15 mouse cellular contexts compared by ENCODE assay signal in the genomic region with DNA sequence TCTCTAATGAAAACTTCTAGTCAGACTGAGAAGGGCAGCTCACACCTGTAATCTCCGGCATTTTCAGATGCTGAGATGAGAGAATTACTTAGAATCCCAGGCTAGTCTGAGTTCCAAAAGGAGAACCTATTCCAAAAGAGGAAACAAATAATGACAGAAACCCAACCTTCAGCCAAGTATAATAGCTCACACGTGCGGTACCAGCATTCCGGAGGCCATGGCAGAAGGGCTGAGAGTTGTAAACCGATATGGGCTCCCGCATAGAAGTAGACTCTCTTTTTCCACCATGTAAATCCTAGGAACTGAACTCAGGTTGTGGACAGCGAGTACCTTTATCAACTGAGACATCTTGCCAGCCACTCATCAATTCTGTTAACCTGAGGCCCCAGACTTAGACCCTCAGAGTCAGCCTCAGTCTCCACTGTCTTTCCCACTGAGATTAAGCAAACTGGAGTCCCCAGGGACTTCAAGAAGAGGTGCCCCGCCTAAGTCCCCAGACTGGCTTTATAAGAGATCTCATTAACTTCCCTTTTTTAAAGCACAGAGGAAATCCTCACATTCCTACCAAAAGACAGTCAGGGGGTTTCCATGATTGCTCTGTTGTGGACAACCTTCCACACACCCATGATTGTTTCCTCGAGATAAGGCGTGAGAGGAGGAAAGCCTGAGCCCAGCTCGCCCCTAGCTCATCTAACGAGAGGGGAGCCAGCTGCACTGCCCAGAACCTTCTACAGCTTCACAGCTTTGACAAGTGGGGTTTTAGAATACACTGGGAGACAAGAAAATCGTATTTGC. TPM values are rescaled to one million over a fixed set of nuclear protein-coding genes. Genes with fewer than 3 reads are reported as not detected.
DNase-seq lines count a peak whose midpoint lies in the region; ATAC-seq and TF ChIP-seq lines count a peak whose summit lies in the region.
"Had no signal": no experiment of that assay in that cellular context is flagged by ENCODE, and none has a peak within 500 bp of the region (broad histone marks: within the 10 kb centered on the region; RNA-seq: fewer than 3 reads in every experiment).

No protein-coding gene starts in this region.

- H3K9me3 ChIP-seq in liver, embryonic 12.5 days (replicated peaks) = no peaks in the 10 kb centered on the region
- H3K9me3 ChIP-seq: midbrain, embryonic 12.5 days had no signal

- no peak for TF ChIP-seq CTCF in gastrocnemius, adult 2 months (IDR thresholded peaks at IDR 0.05)

- 25% methylated on average over 13 of the region's 13 CpGs for WGBS in liver, embryonic 12.5 days (ENCODE audit: insufficient replicate concordance)

- no peak for ATAC-seq in liver, embryonic 12.5 days
- peak; percentile 67 to 79 for ATAC-seq in hematopoietic stem cell, adult 5-6 weeks (replicated peaks in 1 of 2; ENCODE audit: insufficient read depth in 1 of 2, low FRiP score in 2 of 2, low TSS enrichment in 1 of 2, low read depth in 1 of 2, poor library complexity in 2 of 2, severe bottlenecking in 2 of 2)
- ATAC-seq in monocyte, adult 5-6 weeks (replicated peaks; ENCODE audit: insufficient number of reproducible peaks, low FRiP score, low TSS enrichment, poor library complexity, severe bottlenecking) = 0 out of 2 replicates have a peak, but pooled peaks have one; percentile 29
- ATAC-seq in inflammation-experienced regulatory T-cells, adult 6 months = no peak
- ATAC-seq: hindbrain, postnatal 0 days had no signal

- peak overlapping the region; percentile 28 for H3K27ac ChIP-seq in gastrocnemius, adult 2 months
- peak overlapping the region; percentile 30; the same call in 1 of the 2 replicates for H3K27ac ChIP-seq in liver, embryonic 12.5 days
- H3K27ac ChIP-seq: hindbrain, postnatal 0 days; midbrain, embryonic 12.5 days had no signal

- H3K4me3 ChIP-seq in gastrocnemius, adult 2 months = peak overlapping the region; percentile 15; the same call in 1 of the 2 replicates
- no peak overlapping the region for H3K4me3 ChIP-seq in liver, embryonic 12.5 days
- H3K4me3 ChIP-seq: midbrain, embryonic 12.5 days had no signal

- peak overlapping the region; percentile 24; the same call in 1 of the 2 replicates for H3K4me2 ChIP-seq in liver, embryonic 12.5 days
- H3K4me2 ChIP-seq: midbrain, embryonic 12.5 days had no signal

- DNase-seq in gastrocnemius, adult 2 months = no peak
- DNase-seq in gastrocnemius, adult 8-10 months (ENCODE audit: low spot score in 2 of 2) = no peak
- no peak for DNase-seq in liver
- DNase-seq in cerebellum, postnatal 10 days = no peak
- DNase-seq: adrenal gland, postnatal 14 days; cerebellum, adult 9-10 months; gastrocnemius, postnatal 10 days; left cerebral cortex, postnatal 4 days; thymus, postnatal 25 days had no signal

- no peak overlapping the region for H3K9ac ChIP-seq in liver, embryonic 12.5 days
- H3K9ac ChIP-seq: midbrain, embryonic 12.5 days had no signal

- H3K36me3 ChIP-seq in liver, embryonic 12.5 days = no peaks in the 10 kb centered on the region
- H3K36me3 ChIP-seq: midbrain, embryonic 12.5 days had no signal

- H3K27me3 ChIP-seq in liver, embryonic 12.5 days (replicated peaks) = no peaks in the 10 kb centered on the region
- H3K27me3 ChIP-seq: midbrain, embryonic 12.5 days had no signal

- intact Hi-C loops in gastrocnemius, adult 2 months (cut with DNase I) = no loop called here

- H3K4me1 ChIP-seq in liver, embryonic 12.5 days = peaks cover 42% of the 10 kb centered on the region

RNA-seq across cellular contexts. Expression of a gene that starts 32.5 kb away (rescaled TPM):
- total RNA-seq in gastrocnemius, adult 2 months (2021) = 100 to 1,000 TPM; 121 to 128 TPM
- 100 to 1,000 TPM; 114 to 149 (median 126) TPM for total RNA-seq in gastrocnemius, adult 8-10 months (2022)
- 465 and 466 TPM in 2 replicates for polyA plus RNA-seq in liver, embryonic 12.5 days (2016; fragmentation: Nextera tagmentation; extraction: Ambion mirVana)
- 84.5 and 121 TPM in 2 replicates for total RNA-seq in hematopoietic stem cell, adult 5-6 weeks (2017)
- 36.4 to 57.1 TPM (median 52.3 TPM) in 3 replicates for total RNA-seq in monocyte, adult 5-6 weeks (2017)
- 10 to 100 TPM; 26.3 to 32.5 (median 29.3) TPM for polyA plus RNA-seq in inflammation-experienced regulatory T-cells, adult 6 months (2017; shearing (Covaris generic))

RNA-seq across cellular contexts. Expression of a gene that starts 55.5 kb away (rescaled TPM):
- total RNA-seq in gastrocnemius, adult 2 months (2021) = 1 to 10 TPM; 7.5 to 8.0 TPM
- 1 to 10 TPM; 6.1 to 9.2 (median 7.7) TPM for total RNA-seq in gastrocnemius, adult 8-10 months (2022)
- 17.9 and 18.8 TPM in 2 replicates for polyA plus RNA-seq in liver, embryonic 12.5 days (2016; fragmentation: Nextera tagmentation; extraction: Ambion mirVana)
- total RNA-seq in hematopoietic stem cell, adult 5-6 weeks (2017) = 29.6 and 30.8 TPM in 2 replicates
- total RNA-seq in monocyte, adult 5-6 weeks (2017) = 43.0 to 51.5 TPM (median 49.7 TPM) in 3 replicates
- 10 to 100 TPM; 20.2 to 39.5 (median 34.5) TPM for polyA plus RNA-seq in inflammation-experienced regulatory T-cells, adult 6 months (2017; shearing (Covaris generic))

Comparison
In these comparisons a context has a peak if more than half of its experiments do, and no peak if none do; other contexts are left out.
1. ATAC-seq: peak in hematopoietic stem cell, adult 5-6 weeks (2 of 2) and monocyte, adult 5-6 weeks (single experiment); none in liver, embryonic 12.5 days (single experiment) and inflammation-experienced regulatory T-cells, adult 6 months (single experiment).